Mouse (Mus musculus) kidney, embryonic 16.5 days (tissue): ENCODE measurements at regions not wholly inside any gene's neighbourhood (a gene's known extent, or its start where the extent isn't known, plus 50 kb on each side); places are given as distances from the start of the nearest gene placed in this dataset.

ENCODE experiments used
- ATAC-seq: fragments of 200-750 bp; cut with Nextera tagmentation; 2 replicates; pipeline ENCODE4 v1.8.0; 2017; ENCODE audit warnings: moderate TSS enrichment; ENCODE audit not compliant: low FRiP score, low TSS enrichment
- H3K27ac ChIP-seq: fragments of 300-500 bp; sonication (generic); 2 replicates; pipeline ENCODE4 v1.5.1; 2014; ENCODE audit warnings: low read length
- H3K27me3 ChIP-seq: fragments of 300-500 bp; sonication (generic); 2 replicates; pipeline ENCODE4 v1.6.1; 2014; ENCODE audit warnings: low read length, control low read depth, mixed read lengths; ENCODE audit not compliant: insufficient read depth
- H3K36me3 ChIP-seq: fragments of 300-500 bp; sonication (generic); 2 replicates; pipeline ENCODE4 v1.6.1; 2014; ENCODE audit warnings: low read length, control low read depth, mixed read lengths; ENCODE audit not compliant: insufficient read depth
- H3K4me1 ChIP-seq: fragments of 300-500 bp; sonication (generic); 2 replicates; pipeline ENCODE4 v1.6.1; 2014; ENCODE audit warnings: low read length, control low read depth, mixed read lengths; ENCODE audit not compliant: insufficient read depth
- H3K4me2 ChIP-seq: fragments of 300-500 bp; sonication (generic); replicated peaks from 2 replicates; pipeline ENCODE4 v1.6.1; 2014; ENCODE audit warnings: low read depth, low read length
- H3K4me3 ChIP-seq: fragments of 300-500 bp; sonication (generic); 2 replicates; pipeline ENCODE4 v1.5.1; 2014; ENCODE audit warnings: mild to moderate bottlenecking, low read length
- H3K9ac ChIP-seq: fragments of 300-500 bp; sonication (generic); replicated peaks from 2 replicates; pipeline ENCODE4 v1.6.1; 2014; ENCODE audit warnings: low read length
- H3K9me3 ChIP-seq: fragments of 300-500 bp; sonication (generic); 2 replicates; pipeline ENCODE4 v1.6.1; 2016; ENCODE audit warnings: low read length, control low read depth
- WGBS: fragments of 180-500 bp; shearing (Covaris S2); extraction: QIAGEN DNeasy Blood & Tissue Kit; methylation state at CpG from one replicate; pipeline ENCODE4 v1.1.7; 2014; 5-methylcytosine and 5-hydroxymethylcytosine counted together

- ATAC-seq: peak; percentile 91
- Histone ChIP-seq H3K4me2 (no peak overlapping the region), H3K27me3 (no peaks in the 10 kb centered on the region), H3K36me3 (no peaks in the 10 kb centered on the region), H3K4me1 (peaks cover 14% of the 10 kb centered on the region), H3K9ac (no peak overlapping the region), H3K4me3 (no peak overlapping the region), H3K9me3 (peaks cover 4% of the 10 kb centered on the region), H3K27ac (peak overlapping the region; percentile 61; the same call in 1 of the 2 replicates)
- 14% methylated on average over 7 of the region's 7 CpGs for WGBS
Observed at GRCm38 (mm10) chr7:137726031-137726430, 288.6 kb downstream of the Glrx3 start.

- no peak overlapping the region for H3K4me3 ChIP-seq
- H3K27me3 ChIP-seq: no peaks in the 10 kb centered on the region
- no peaks in the 10 kb centered on the region for H3K36me3 ChIP-seq
- H3K9me3 ChIP-seq: 0 out of 2 replicates have a peak, but pooled peaks cover 5% of the 10 kb centered on the region
- no peak overlapping the region for H3K9ac ChIP-seq
- no peak overlapping the region for H3K4me2 ChIP-seq
- H3K4me1 ChIP-seq: no peaks in the 10 kb centered on the region
- no peak for ATAC-seq
- no peak overlapping the region for H3K27ac ChIP-seq
- WGBS: 97% methylated on average over 5 of the region's 5 CpGs
Observed at GRCm38 (mm10) chr7:137735873-137736527, 298.6 kb downstream of the Glrx3 start.

GRCm38 (mm10) chr7:137741702-137742101 is 304.3 kb downstream of the Glrx3 start:
- H3K9ac ChIP-seq: no peak overlapping the region
- no peak for ATAC-seq
- H3K4me2 ChIP-seq: no peak overlapping the region
- no peaks in the 10 kb centered on the region for H3K27me3 ChIP-seq
- peaks cover 7% of the 10 kb centered on the region for H3K4me1 ChIP-seq
- no peak overlapping the region for H3K27ac ChIP-seq
- H3K9me3 ChIP-seq: no peaks in the 10 kb centered on the region
- no peak overlapping the region for H3K4me3 ChIP-seq
- H3K36me3 ChIP-seq: no peaks in the 10 kb centered on the region
- WGBS: 55% methylated on average over 3 of the region's 3 CpGs

- no peak overlapping the region for H3K27ac ChIP-seq
- no peak overlapping the region for H3K9ac ChIP-seq
- ATAC-seq: no peak
- no peaks in the 10 kb centered on the region for H3K9me3 ChIP-seq
- no peak overlapping the region for H3K4me2 ChIP-seq
- peaks cover 7% of the 10 kb centered on the region for H3K4me1 ChIP-seq
- 18% methylated on average over 7 of the region's 7 CpGs for WGBS
- no peak overlapping the region for H3K4me3 ChIP-seq
- no peaks in the 10 kb centered on the region for H3K27me3 ChIP-seq
- no peaks in the 10 kb centered on the region for H3K36me3 ChIP-seq
Observed at GRCm38 (mm10) chr7:137742297-137742751, 304.9 kb downstream of the Glrx3 start.

DNA sequence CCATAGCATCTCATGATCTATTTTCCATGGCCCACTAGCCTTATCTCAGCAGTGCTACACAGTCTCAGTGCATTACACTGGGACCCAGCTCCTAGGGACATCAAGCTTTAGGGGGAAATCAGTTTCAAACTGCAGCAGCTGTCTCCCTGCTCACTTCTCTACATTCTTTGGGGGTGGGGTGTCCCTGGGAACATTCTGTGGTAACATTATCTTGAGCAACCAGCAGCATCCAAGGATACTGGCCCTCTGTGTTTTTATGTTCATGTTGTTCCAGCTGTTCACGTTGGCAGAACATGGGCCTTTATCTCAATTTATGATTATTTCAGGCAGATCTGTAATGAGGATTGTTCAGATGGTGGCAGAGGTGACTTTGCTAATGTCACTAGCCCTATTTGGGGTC is 308.2 kb downstream of the Glrx3 start:
- 58% methylated on average over 1 of the region's 1 CpGs for WGBS
- no peak overlapping the region for H3K4me3 ChIP-seq
- ATAC-seq: no peak
- H3K4me2 ChIP-seq: no peak overlapping the region
- no peak overlapping the region for H3K27ac ChIP-seq
- H3K27me3 ChIP-seq: no peaks in the 10 kb centered on the region
- no peak overlapping the region for H3K9ac ChIP-seq
- H3K4me1 ChIP-seq: peaks cover 12% of the 10 kb centered on the region
- H3K9me3 ChIP-seq: no peaks in the 10 kb centered on the region
- no peaks in the 10 kb centered on the region for H3K36me3 ChIP-seq

GRCm38 (mm10) chr7:137745991-137746390 is 308.6 kb downstream of the Glrx3 start:
- no peak overlapping the region for H3K27ac ChIP-seq

GRCm38 (mm10) chr7:137748936-137749335 is 311.5 kb downstream of the Glrx3 start:
- H3K9me3 ChIP-seq: no peaks in the 10 kb centered on the region

More at GRCm38 (mm10) chr7:137745991-137746390, 308.6 kb downstream of the Glrx3 start:
- Histone ChIP-seq H3K9me3 (no peaks in the 10 kb centered on the region), H3K36me3 (no peaks in the 10 kb centered on the region), H3K9ac (no peak overlapping the region), H3K27me3 (no peaks in the 10 kb centered on the region), H3K4me1 (peaks cover 14% of the 10 kb centered on the region), H3K4me3 (no peak overlapping the region), H3K4me2 (no peak overlapping the region)
- ATAC-seq: no peak
- 51% methylated on average over 3 of the region's 3 CpGs for WGBS

GRCm38 (mm10) chr7:137750741-137751140 is 313.3 kb downstream of the Glrx3 start:
- H3K27me3 ChIP-seq: no peaks in the 10 kb centered on the region
- no peak overlapping the region for H3K4me2 ChIP-seq
- no peaks in the 10 kb centered on the region for H3K36me3 ChIP-seq
- H3K4me3 ChIP-seq: no peak overlapping the region
- WGBS: 25% methylated on average over 1 of the region's 1 CpGs
- H3K27ac ChIP-seq: no peak overlapping the region
- H3K4me1 ChIP-seq: peaks cover 10% of the 10 kb centered on the region; the same call in 1 of the 2 replicates
- H3K9ac ChIP-seq: no peak overlapping the region
- H3K9me3 ChIP-seq: no peaks in the 10 kb centered on the region
- peak; percentile 19 for ATAC-seq

More at GRCm38 (mm10) chr7:137748936-137749335, 311.5 kb downstream of the Glrx3 start:
- Histone ChIP-seq H3K9ac (no peak overlapping the region), H3K4me1 (peaks cover 10% of the 10 kb centered on the region; the same call in 1 of the 2 replicates), H3K27ac (no peak overlapping the region), H3K27me3 (no peaks in the 10 kb centered on the region), H3K4me3 (no peak overlapping the region), H3K36me3 (no peaks in the 10 kb centered on the region), H3K4me2 (no peak overlapping the region)
- no peak for ATAC-seq
- WGBS: 76% methylated on average over 7 of the region's 7 CpGs

- Histone ChIP-seq H3K27me3 (no peaks in the 10 kb centered on the region), H3K27ac (no peak overlapping the region), H3K4me1 (peaks cover 10% of the 10 kb centered on the region; the same call in 1 of the 2 replicates), H3K4me3 (no peak overlapping the region), H3K9me3 (no peaks in the 10 kb centered on the region), H3K9ac (no peak overlapping the region), H3K36me3 (no peaks in the 10 kb centered on the region), H3K4me2 (no peak overlapping the region)
- peak; percentile 90 for ATAC-seq
- 12% methylated on average over 4 of the region's 4 CpGs for WGBS
Observed at GRCm38 (mm10) chr7:137751151-137751859, 313.9 kb downstream of the Glrx3 start.

DNA sequence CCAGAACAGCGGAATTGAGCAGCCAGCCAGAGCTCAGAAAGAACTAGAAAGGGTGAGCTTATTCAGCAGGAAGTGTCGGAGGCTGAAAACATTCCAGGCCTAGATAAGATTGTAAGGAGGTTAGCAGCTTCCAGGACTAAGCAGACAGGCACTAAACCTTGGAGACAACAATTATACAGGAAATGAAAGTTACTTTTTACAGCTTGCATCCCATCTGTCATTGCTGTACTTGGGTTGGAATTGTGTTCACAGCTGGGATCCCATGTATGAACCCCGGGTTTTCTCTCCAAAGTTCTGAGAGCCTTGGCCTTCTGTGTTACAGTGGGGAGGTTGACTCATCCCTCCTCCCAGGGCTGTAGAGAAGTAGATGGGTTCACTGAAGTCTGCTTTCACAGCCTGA is 328.5 kb downstream of the Glrx3 start:
- Histone ChIP-seq H3K36me3 (no peaks in the 10 kb centered on the region), H3K4me2 (no peak overlapping the region), H3K4me3 (no peak overlapping the region), H3K27ac (no peak overlapping the region), H3K27me3 (no peaks in the 10 kb centered on the region), H3K9ac (no peak overlapping the region), H3K4me1 (no peaks in the 10 kb centered on the region), H3K9me3 (no peaks in the 10 kb centered on the region)
- ATAC-seq: no peak
- 48% methylated on average over 3 of the region's 3 CpGs for WGBS
